Mouse (Mus musculus) heart, adult 8-10 months (tissue): ENCODE data around the gene Caps2. TPM values are rescaled to one million over a fixed set of nuclear protein-coding genes. Genes with fewer than 3 reads are reported as not detected.
A peak's percentile ranks its signal among the peaks of the same experiment; 100 is the strongest.
"Not testable (repeated sequence)": the region's sequence is repeated elsewhere in the genome, so short reads cannot be mapped to it uniquely, and the experiment has no call there.

Experiments
- DNase-seq: peaks from one replicate; pipeline ENCODE4 v3.0.0; 2022; ENCODE audit warnings: low spot score
- total RNA-seq, 4 experiments: library from RNA; stranded (reverse); gene quantifications; 2 replicates each; pipeline ENCODE4 v1.2.4; 2022

Caps2 gene
- total RNA-seq = not detected

DNA sequence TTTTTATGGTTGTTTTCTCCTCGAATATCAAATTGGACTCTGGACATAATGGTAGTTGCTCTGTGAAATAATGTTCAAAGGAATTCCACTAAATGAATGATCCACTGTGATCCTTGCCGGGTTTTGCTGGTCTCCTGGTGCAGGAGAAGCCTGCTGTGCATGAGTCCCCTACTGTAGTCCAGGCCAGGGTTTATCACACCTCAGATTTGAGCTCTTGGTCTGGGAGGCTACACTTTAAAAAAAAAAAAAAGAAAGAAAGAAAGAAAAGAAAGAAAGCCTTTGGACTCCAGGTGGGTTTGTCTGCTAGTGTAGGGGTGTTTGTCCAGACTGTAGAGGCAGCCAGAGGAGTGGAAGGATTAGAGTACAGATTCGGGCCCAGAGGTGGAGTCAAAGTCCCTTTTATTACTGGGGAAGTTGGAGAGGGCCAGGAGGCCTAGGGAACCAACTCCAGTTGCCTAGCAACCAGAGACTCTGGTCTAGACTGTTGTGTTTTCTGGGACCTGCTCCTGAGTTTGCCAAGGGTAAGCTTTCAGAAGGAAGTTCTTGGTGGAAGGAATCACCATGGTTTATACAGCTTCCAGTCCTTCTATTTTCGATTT lies at the start of gene Caps2:
Gene Caps2, plus strand, starts transcription at position 454 of the 599 bp plus-strand sequence.
- no peak for DNase-seq

DNA sequence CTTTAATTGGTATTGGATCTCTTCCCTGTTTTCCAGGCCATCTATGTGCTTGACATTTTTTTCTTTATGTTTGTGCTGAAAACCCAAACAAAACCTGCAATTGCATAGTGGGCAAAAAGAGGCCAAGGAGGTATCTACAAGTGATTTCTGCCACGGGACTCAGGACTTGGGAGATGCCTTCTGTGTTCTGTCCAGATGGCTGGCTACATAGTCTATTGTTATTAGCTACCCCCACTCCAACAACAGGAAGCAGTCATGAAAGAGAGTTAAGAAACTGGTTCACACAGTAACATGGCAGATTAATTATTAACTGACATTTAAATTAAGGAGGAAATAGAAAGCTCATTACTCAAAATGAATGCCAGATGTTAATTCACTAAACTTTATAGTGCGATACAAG lies 38.3 kb upstream of the Caps2 start:
- not testable (repeated sequence) for DNase-seq

DNA sequence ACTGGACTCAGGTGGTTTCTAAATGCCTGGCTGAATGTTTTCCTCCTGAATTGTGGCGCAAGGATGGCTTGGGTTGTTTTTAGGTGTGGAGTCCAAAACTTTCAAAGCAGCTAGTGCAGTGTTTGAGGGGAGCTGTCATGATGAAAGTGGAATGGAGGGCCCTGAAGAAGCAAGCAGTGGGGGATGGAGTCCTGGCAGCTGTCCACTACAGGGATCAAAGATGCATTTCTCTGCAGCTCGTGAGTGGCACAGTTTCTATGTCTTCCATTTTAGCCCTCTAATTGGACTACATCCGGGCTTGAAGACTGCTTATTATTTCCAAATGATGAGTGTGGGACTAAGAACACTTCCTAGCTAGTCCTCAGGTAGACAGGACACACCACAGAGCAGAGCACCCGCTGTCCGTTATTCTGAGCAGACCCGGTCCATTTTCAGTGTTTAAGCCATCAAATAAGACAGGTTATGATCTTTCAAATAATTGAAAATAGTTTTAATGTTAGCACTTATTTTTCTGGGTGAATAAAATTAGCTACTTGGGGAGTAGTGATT lies 35.7 kb upstream of the Caps2 start:
- not testable (repeated sequence) for DNase-seq

DNA sequence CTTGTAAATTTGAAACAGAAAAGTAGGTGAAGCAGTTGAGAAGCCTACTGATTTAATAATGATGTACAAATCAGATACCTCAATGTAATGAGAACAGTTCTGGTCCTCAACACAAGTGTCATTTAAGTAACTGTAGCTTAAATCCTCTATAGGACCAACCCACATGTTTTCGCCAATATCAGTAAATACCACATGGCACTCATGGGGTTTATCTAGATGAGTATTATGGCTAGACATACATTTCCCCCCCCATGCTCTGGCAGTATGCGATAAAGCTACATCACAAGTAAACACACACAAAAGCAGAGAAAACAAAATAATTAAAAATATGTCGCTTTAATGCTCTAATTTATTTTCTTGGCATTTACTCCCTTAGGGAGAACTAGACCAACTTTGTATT lies 31.2 kb upstream of the Caps2 start:
- DNase-seq = no peak

DNA sequence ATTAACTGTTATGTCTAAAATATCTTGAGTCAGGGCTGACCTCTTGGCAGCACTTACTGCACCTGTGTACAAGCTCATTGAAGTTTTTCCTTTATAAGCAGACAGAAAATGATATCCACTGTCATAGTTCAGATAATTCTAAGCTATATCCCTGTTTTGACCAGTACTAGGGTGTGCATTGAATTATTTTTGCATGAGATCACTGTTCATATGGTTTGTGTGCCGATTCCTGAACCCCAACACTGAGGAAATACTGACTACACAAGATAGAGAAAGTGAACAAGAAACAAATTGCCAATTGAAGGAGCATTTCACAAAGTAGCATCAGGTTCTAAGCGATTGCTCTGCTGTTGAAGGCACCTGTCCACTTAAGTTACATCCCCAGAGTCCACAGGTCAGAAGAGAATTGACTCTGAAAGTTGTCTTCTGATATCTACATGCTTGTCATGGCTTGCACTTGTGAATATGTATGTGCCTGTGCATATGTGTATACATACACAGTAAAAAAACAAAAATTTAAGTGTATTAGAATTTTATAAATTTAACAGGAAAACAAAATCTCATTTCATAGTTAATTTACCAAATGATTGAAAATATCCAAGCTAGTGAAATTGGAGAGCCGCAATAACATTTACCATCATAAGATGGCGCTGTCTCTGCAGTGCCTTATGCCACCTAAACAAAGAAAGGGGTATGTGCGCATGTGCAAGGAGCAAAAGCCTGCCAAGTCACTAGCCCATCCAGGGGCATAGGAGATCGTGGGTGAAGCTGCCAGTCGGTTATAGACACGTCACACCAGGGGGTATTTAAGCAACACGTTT lies 25.2 kb upstream of the Caps2 start:
- DNase-seq = no peak

DNA sequence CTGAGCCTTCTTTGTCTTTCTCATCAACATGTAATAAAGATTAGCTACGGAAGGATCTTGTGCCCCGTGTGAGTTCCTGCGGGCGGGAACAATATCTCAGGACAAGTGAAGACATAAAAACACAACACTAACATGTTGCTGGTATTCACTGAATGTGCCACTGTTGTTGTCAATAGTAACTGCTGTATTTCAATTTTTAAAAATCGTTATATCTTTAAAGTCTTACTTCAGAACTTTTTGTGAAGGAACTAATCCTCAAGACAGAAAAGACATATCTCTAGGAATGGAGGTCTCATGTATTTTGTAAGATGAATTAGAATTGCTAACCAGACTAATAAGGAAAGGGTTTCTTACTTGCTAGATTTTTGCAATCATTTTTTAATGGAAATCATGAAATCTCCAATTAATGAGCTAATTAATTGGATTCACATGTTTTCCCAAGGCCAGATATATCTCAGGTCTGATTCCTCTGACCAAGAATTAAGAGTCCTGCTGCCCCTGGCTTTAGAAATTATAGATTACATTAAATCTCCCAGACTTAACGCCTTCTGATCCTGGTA lies 24.5 kb upstream of the Caps2 start:
- no peak for DNase-seq

DNA sequence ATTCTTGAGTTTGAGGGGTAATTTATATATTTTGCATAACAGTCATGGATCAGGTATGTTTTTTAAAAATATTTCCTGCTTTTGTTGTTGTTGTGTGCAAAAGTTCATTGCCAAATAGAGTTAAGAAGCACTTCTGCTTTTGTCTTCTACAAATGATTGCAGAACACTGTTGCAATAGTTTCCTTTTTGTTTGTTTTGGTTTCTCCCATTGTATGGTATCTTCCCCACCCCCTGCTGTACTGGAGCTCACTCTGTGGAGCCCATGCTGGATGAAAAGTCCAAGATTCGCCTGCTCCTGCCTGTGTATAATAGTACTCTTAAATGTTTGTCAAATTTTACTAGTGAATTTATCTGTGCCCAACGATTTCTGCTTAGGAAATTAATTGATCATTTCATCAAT lies 23.6 kb upstream of the Caps2 start:
- DNase-seq = no peak

DNA sequence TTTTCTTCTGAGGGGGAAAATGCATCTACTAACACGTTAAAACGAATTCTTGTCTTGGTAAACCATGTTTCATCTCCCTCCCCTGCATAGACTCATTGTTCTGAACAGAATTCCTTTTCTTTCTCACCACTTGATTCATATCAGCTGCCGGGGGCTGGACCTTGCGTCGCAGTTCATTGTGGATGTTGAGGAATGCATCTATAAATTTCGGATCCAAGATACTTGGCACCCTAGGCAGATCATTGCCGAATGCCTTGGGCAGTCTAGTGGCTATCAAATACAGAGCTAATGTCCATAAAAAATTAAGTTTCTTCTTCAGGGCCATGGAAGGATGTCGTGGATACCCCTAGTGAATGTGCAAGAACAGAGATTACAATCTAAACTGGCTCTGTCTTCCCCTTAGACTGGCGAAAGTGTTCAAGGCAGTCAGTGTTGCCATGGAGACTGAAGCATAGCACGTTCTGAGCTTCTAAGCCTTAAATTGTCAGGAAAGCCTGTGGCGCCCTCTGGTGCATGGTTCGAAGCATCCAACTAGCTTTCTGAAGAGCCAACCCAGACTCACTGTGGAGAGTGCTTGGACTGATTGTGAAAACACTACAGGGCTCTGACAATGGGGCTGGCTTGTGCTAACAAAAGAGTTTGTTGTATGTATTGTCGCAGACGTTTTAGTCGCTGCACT lies 3.4 kb upstream of the Caps2 start, which contains the start of gene Glipr1l3:
Gene Glipr1l3, minus strand, starts transcription at position 446 of the 679 bp plus-strand sequence.
- peak; percentile 8 for DNase-seq

DNA sequence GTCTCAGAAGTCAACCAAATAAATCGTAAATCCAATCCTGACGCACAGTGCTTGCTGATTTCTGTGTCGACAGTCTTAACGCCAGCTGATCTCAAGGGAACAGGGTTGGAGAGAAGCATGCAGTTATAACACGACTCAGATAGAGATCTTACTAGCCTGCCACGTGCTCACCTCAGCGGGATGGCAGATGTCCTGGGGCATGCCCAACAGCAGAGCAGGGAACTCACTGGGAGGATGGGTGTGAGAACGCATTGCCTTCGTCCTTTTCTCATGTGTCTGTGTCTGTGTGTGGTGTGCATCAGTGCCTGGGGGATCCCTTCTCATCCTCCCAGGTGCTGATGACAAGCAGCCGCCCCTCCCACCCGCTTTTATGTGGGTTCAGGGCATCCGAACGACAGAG lies 13.6 kb downstream of the Caps2 start:
- not testable (repeated sequence) for DNase-seq

DNA sequence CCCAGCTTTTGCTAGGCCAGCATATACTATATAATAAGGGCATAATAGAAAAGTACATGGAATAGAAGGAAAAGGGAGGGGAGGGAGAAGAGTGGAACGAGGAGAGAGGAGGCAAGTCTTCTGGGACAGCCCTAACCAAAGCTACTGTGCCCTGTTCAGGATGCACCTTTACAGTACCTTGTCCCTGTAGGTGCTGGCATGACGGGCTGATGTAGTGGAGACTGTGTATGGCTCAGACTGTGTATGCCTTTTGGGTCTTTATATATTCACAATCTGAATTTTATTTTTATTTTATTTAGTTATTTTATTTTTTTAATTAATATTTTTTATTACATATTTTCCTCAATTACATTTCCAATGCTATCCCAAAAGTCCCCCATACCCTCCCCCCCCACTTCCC lies 30.5 kb downstream of the Caps2 start:
- DNase-seq = not testable (repeated sequence)

DNA sequence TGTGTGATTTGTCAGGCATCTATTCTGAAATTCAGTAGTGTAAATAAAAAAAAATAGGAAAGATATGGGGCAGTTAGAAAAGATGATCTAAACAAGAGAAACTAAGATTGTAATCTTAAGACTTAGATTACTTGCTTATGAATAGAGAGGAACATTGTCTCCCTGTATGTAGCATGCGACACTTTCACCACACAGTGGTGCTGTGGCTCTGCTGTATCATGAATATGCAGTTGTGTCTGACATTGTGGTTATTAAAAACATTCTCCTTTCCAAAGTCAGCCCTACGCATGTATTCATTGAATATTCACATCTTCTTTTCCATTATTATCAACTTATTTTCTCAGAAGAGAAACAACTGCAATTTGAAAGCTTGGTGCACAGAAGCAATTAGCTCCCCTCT lies 40.0 kb downstream of the Caps2 start:
- no peak for DNase-seq

DNA sequence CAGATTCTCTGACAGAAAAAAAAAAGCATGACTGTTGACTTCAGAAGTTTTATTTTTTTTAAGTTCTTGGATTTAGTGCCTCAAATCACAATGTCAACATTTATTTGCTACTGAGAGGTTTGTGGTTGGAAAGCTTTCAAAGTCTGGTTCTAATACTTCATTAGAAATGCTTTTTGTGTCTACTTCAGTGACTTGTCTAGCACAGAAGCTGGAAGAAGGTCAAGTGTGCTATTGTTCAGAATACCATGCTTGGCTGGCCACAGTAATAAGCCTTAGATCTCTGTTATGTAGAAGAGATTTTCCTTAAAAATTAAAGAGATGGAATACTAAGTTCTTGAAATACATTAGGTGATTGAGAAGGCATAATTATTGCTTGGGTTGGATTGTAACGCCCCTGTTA lies 63.7 kb downstream of the Caps2 start:
- no peak for DNase-seq

DNA sequence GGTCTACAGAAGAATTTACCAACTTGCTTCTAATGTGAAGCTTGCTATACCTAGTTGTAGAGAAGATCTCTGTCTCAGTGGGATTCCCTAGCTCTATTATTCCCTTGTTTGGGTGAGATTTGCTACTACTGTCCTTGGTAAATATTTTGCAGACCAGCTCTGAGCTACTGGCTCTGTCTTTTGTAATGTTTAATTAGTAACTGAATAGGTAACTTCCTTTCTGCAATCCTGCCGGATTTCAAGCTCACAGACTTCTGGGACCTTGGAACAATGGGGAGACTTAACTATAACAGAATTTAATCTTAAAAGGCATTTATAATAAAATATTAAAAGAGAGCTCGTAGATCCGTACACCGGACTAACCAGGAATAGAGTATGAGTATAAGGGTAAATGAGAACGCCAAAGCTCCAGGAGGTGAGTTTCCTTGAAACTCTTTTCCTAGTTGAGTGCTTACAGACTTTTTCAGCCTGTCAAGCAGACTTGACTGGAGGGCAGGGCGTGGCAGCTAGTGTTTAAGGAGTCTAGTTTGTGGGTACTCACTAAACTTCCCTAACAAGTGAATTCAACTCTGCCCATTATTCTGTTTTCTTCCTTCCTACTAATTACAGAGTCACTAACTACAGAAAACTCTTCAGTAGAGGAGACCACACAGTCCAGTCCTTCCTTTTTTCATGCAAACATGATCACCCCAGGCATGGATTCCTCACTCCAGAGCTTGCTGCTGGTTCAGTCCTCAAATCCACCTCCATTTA lies 65.8 kb downstream of the Caps2 start:
- not testable (repeated sequence) for DNase-seq

DNA sequence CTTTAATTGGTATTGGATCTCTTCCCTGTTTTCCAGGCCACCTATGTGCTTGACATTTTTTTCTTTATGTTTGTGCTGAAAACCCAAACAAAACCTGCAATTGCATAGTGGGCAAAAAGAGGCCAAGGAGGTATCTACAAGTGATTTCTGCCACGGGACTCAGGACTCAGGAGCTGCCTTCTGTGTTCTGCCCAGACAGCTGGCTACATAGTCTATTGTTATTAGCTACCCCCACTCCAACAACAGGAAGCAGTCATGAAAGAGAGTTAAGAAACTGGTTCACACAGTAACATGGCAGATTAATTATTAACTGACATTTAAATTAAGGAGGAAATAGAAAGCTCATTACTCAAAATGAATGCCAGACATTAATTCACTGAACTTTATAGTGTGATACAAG lies 69.3 kb downstream of the Caps2 start:
- DNase-seq = not testable (repeated sequence)

DNA sequence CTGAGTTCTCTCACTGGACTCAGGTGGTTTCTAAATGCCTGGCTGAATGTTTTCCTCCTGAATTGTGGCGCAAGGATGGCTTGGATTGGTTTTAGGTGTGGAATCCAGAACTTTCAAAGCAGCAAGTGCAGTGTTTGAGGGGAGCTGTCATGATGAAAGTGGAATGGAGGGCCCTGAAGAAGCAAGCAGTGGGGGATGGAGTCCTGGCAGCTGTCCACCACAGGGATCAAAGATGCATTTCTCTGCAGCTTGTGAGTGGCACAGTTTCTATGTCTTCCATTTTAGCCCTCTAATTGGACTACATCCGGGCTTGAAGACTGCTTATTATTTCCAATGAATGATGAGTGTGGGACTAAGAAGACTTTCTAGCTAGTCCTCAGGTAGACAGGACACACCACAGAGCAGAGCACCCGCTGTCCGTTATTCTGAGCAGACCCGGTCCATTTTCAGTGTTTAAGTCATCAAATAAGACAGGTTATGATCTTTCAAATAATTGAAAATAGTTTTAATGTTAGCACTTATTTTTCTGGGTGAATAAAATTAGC lies 72.0 kb downstream of the Caps2 start:
- DNase-seq = not testable (repeated sequence)

DNA sequence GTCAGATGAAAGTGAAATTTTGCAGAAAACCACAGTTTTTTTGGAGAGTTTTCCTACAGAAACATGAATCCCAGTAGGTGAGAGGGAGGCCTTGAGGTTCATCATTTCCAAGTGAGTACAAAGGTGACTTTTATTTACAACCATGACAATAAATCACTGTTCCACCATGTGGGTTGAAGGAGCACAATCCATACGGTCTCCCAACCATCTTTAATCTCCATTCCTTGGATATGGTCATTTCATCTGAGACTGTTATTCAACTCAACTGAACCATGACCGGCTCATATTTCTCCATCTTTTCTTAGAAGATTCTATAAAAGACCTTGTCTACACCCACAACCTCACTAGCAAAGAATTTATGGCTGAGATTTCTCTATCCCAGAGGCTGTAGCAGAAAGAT lies 84.9 kb downstream of the Caps2 start:
- no peak for DNase-seq

DNA sequence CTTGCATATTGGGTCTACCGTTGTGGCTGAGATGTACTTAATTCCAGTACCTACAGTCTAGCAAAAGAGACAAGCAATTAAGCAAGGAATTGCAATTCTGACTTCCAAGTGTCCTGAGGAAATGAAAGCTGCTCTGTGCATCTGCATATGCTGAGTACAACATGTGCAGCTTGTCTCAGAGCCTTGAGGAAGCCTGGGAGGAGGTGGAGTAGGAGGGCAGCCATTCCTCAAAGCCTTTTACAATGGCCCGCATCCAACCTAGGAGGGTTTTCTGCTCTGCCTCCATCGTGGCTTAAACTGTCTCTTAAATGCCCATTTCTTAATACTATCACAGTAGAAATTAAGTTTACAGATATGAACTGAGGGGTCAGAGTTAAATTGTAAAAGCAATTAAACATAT lies 100.0 kb downstream of the Caps2 start:
- no peak for DNase-seq
